Mouse (Mus musculus) adrenal gland, adult (tissue): ENCODE measurements around the gene Tef.

ENCODE experiments used
- DNase-seq, 2 experiments: peaks; one replicate each; pipeline ENCODE4 v3.0.0; 2022 to 2023; ENCODE audit warnings: low spot score in 1 of 2; ENCODE audit not compliant: inconsistent age in 2 of 2

The Tef gene

DNA sequence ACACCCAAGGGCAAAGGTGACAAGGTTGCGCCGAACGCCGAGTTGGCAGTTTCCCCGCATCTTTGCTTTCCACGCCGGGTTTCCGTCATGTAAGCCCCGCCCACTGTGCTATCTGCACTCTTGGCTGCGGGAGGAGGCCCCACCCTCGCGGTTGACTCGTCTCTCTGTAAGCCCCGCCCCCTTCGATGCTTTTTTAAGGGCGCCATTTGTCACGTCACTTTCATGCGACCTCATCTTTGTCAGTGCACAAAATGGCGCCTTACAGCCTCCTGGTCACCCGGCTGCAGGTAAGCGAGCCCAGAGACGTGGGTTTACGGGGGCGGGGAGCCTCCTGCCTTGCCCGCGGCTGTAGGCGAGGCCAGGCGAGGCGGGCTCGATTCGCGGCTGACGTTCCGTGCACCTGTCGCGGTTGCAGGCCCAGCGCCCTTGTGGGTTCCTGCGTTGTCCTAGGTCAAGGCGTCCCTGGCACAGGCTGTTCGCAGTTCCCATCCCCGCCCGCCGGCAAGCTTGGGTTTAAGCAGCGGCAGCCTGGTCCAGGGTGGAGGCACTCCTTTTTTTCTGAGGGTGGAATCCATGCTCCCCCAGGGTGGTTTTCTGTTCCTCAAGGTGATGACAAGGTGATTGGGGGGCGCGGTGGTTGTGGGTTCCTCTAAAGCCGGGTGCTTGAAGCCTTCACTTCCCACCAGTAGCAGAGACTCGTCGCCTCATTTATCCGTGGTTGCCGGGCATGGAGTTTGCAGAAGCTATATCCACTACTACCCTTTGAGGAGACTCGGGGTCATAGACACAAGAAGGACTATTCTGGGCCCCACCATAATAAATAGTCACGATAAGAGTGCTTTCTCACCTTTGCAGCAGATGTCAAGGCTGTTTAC lies 70.3 kb downstream of the Tef start, which contains the start of gene Aco2:
Aco2 (plus strand) TSS at position 48 of the 875 bp plus-strand sequence.
- DNase-seq, result peak; percentile 99 to 100
